Mouse (Mus musculus) embryonic facial prominence, embryonic 13.5 days (tissue): ENCODE data around the gene Wbp11. TPM values are rescaled to one million over a fixed set of nuclear protein-coding genes. Genes with fewer than 3 reads are reported as not detected.
"Not testable (repeated sequence)": the region's sequence is repeated elsewhere in the genome, so short reads cannot be mapped to it uniquely, and the experiment has no call there.

Source experiments
- ATAC-seq: fragments of 200-750 bp; cut with Nextera tagmentation; 2 replicates; pipeline ENCODE4 v1.8.0; 2017; ENCODE audit warnings: low read depth; ENCODE audit not compliant: insufficient number of reproducible peaks, insufficient read depth, low FRiP score, low TSS enrichment
- H3K27ac ChIP-seq: fragments of 300-500 bp; sonication (generic); 2 replicates; pipeline ENCODE4 v1.5.1; 2015; ENCODE audit warnings: moderate library complexity, mild to moderate bottlenecking, inconsistent platforms
- H3K27me3 ChIP-seq: fragments of 300-500 bp; sonication (generic); 2 replicates; pipeline ENCODE4 v1.6.1; 2015; ENCODE audit warnings: mild to moderate bottlenecking, inconsistent platforms
- H3K36me3 ChIP-seq: fragments of 300-500 bp; sonication (generic); 2 replicates; pipeline ENCODE4 v1.6.1; 2015; ENCODE audit warnings: mild to moderate bottlenecking, inconsistent platforms
- H3K4me1 ChIP-seq: fragments of 300-500 bp; sonication (generic); 2 replicates; pipeline ENCODE4 v1.6.1; 2015; ENCODE audit warnings: inconsistent platforms
- H3K4me2 ChIP-seq: fragments of 300-500 bp; sonication (generic); 2 replicates; pipeline ENCODE4 v1.6.1; 2015; ENCODE audit warnings: moderate library complexity, mild to moderate bottlenecking, inconsistent platforms
- H3K4me3 ChIP-seq: fragments of 300-500 bp; sonication (generic); 2 replicates; pipeline ENCODE4 v1.5.1; 2015; ENCODE audit warnings: mild to moderate bottlenecking, inconsistent platforms
- H3K9ac ChIP-seq: fragments of 300-500 bp; sonication (generic); 2 replicates; pipeline ENCODE4 v1.6.1; 2015; ENCODE audit warnings: mild to moderate bottlenecking, inconsistent platforms
- H3K9me3 ChIP-seq: fragments of 300-500 bp; sonication (generic); 2 replicates; pipeline ENCODE4 v1.6.1; 2016; ENCODE audit warnings: inconsistent platforms
- WGBS: fragments of 180-500 bp; shearing (Covaris S2); methylation state at CpG from one replicate; pipeline ENCODE4 v1.1.7; 2015; ENCODE audit warnings: mixed read lengths; 5-methylcytosine and 5-hydroxymethylcytosine counted together
- polyA plus RNA-seq: library from polyadenylated mRNA; unstranded; fragments of >200 nt; fragmentation: Nextera tagmentation; extraction: Ambion mirVana; gene quantifications from 2 replicates; pipeline ENCODE4 v1.2.1, GENCODE M21; 2015

Gene Wbp11
- polyA plus RNA-seq, 1 experiment from 2014 or later, result 110 TPM

DNA sequence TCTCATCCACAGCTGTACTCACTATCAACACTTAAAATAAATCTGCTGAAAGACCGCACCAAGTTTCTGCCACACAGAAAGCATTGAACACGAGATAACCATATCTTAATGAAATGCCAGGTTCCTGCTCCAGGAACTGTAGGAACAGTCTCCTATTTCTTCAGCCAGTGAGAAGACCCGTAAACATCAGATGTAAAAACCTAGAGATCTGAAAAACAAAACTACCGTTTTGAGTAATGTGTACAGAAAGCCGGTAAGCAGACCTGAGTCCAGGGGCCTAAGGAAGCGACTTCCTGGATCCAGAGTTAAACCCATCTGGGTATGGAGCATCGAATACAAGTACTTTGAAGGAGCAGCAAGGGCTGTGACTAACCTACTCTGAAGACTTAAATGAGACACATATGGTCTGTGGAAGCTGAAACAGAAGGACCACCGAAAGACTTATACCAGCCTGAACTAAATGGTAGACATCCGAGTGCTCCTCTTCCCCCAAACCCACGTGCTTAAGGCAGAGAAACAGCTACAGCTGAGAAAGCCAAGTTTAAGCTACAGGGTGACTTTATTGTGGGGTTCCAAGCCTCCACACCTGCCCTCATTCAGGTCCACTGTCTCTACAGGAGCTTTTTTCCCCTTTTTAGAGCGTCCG, 24.8 kb downstream of the Wbp11 start:
- Histone ChIP-seq H3K9me3 (no peaks in the 10 kb centered on the region), H3K27me3 (no peaks in the 10 kb centered on the region), H3K36me3 (no peaks in the 10 kb centered on the region), H3K4me1 (peaks cover 14% of the 10 kb centered on the region), H3K9ac (peak overlapping the region; percentile 99), H3K27ac (peak overlapping the region; percentile 100), H3K4me3 (peak overlapping the region; percentile 75), H3K4me2 (peak overlapping the region; percentile 77)
- 10% methylated on average over 12 of the region's 12 CpGs for WGBS
- ATAC-seq, result peak; percentile 13

DNA sequence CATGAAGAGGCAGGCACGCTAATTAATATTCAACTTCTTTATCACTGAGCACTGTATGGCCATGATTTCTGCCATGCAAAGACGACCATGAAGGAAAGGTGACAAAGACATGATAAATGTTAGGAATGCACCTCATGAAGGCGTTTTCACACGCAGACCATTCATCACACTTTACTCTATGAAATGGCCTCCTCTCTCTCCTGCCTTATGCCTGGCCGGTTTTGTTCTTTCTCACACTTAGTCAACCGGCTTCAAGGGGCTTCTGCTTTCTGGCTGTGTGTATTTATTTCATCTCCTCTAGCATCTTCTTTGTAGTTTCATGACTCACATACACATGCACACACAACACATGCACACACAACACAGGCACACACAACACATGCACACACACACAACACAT, 26.8 kb downstream of the Wbp11 start:
- Histone ChIP-seq H3K27me3 (no peaks in the 10 kb centered on the region), H3K4me3 (no peak overlapping the region), H3K4me1 (peaks cover 8% of the 10 kb centered on the region), H3K9me3 (no peaks in the 10 kb centered on the region), H3K4me2 (no peak overlapping the region), H3K36me3 (no peaks in the 10 kb centered on the region), H3K9ac (no peak overlapping the region), H3K27ac (no peak overlapping the region)
- ATAC-seq, result no peak
- 90% methylated on average over 6 of the region's 6 CpGs for WGBS

DNA sequence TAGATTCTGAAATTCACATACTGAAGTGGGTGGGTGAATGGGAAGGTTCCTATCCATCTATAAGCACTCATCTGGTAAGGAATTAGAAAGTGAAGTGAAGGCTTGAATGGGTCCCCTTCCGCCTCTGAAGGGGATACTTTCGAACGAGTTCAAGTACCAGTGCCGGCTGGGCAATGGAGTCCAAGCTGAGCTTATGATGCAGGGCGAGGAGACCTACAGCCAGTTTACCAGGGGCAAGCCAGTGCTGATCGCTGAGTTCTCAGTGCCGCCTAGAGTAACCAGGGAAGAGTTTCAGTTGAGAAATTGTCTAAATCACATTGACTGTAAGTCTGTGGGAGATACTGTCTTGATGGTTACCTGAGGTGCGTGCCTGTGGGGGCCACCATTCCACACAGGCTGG, 27.3 kb downstream of the Wbp11 start:
- Histone ChIP-seq H3K27me3 (no peaks in the 10 kb centered on the region), H3K9ac (no peak overlapping the region), H3K4me1 (peaks cover 8% of the 10 kb centered on the region), H3K27ac (no peak overlapping the region), H3K4me2 (no peak overlapping the region), H3K36me3 (no peaks in the 10 kb centered on the region), H3K4me3 (no peak overlapping the region), H3K9me3 (no peaks in the 10 kb centered on the region)
- no peak for ATAC-seq
- 89% methylated on average over 8 of the region's 8 CpGs for WGBS

GRCm38 (mm10) chr6:136797874-136798693, 29.9 kb downstream of the Wbp11 start:
- 87% methylated on average over 3 of the region's 3 CpGs for WGBS
- not testable (repeated sequence) for ATAC-seq

GRCm38 (mm10) chr6:136795850-136796249, 32.2 kb downstream of the Wbp11 start:
- WGBS, result 63% methylated on average over 6 of the region's 6 CpGs
- no peaks in the 10 kb centered on the region for H3K9me3 ChIP-seq
- H3K27me3 ChIP-seq, result peaks cover 8% of the 10 kb centered on the region
- no peak overlapping the region for H3K4me2 ChIP-seq
- no peak for ATAC-seq
- H3K4me1 ChIP-seq, result peaks cover 11% of the 10 kb centered on the region
- H3K4me3 ChIP-seq, result no peak overlapping the region
- H3K27ac ChIP-seq, result no peak overlapping the region
- H3K9ac ChIP-seq, result no peak overlapping the region
- no peaks in the 10 kb centered on the region for H3K36me3 ChIP-seq

More at GRCm38 (mm10) chr6:136797874-136798693, 29.9 kb downstream of the Wbp11 start:
- not testable (repeated sequence) for H3K4me3 ChIP-seq, H3K27me3 ChIP-seq, H3K36me3 ChIP-seq, H3K9ac ChIP-seq, H3K9me3 ChIP-seq, H3K27ac ChIP-seq, H3K4me2 ChIP-seq
- peaks cover 12% of the 10 kb centered on the region for H3K4me1 ChIP-seq

GRCm38 (mm10) chr6:136795110-136795509, 32.9 kb downstream of the Wbp11 start:
- Histone ChIP-seq H3K27ac (no peak overlapping the region), H3K36me3 (no peaks in the 10 kb centered on the region), H3K9ac (no peak overlapping the region), H3K9me3 (no peaks in the 10 kb centered on the region), H3K27me3 (peaks cover 8% of the 10 kb centered on the region), H3K4me3 (no peak overlapping the region), H3K4me2 (no peak overlapping the region), H3K4me1 (peaks cover 11% of the 10 kb centered on the region)
- WGBS, result 44% methylated on average over 1 of the region's 1 CpGs
- no peak for ATAC-seq

DNA sequence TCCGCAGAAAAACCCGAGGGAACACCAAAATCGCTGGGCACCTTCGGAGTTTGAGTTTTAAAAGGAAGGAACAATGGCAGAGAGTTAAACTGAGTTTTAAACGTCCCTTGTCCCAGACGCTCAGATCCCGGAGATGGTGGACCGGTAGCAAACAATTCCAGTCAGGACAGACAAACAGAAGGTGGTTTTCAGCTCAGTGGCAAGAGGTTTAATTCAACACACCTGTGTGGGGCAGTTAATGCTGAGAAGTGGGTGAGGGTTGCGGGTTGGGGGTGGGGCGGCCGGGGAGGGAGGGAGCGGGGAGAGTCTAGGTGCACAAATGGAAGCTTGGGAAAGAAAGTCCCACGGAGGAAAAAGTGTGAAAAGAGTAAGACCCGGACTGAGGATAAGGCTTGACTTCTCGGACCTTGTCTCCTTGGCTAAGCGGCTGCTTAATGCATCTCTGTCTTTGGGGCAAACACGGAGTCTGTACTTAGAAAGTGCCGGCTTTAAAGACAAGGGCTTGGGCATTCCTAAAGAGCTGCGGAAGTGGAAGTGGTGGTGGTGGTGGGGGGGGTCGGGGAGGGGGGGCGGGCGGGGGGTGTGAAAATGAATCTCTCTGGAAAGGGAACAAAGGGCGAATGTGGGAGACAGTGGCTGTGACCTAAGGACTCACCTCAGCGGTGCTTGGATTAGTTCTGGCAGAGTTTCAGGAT, 34.1 kb downstream of the Wbp11 start:
- peak overlapping the region; percentile 77 for H3K4me2 ChIP-seq
- peaks cover 8% of the 10 kb centered on the region for H3K27me3 ChIP-seq
- H3K36me3 ChIP-seq, result no peaks in the 10 kb centered on the region
- peak overlapping the region; percentile 41 for H3K4me3 ChIP-seq
- H3K9me3 ChIP-seq, result no peaks in the 10 kb centered on the region
- H3K4me1 ChIP-seq, result peaks cover 11% of the 10 kb centered on the region
- H3K27ac ChIP-seq, result no peak overlapping the region
- H3K9ac ChIP-seq, result 0 out of 2 replicates have a peak overlapping the region, but pooled peaks have one; percentile 54
- peak; percentile 22; the same call in 1 of the 2 replicates for ATAC-seq
- WGBS, result under 1% methylated on average over 24 of the region's 24 CpGs

DNA sequence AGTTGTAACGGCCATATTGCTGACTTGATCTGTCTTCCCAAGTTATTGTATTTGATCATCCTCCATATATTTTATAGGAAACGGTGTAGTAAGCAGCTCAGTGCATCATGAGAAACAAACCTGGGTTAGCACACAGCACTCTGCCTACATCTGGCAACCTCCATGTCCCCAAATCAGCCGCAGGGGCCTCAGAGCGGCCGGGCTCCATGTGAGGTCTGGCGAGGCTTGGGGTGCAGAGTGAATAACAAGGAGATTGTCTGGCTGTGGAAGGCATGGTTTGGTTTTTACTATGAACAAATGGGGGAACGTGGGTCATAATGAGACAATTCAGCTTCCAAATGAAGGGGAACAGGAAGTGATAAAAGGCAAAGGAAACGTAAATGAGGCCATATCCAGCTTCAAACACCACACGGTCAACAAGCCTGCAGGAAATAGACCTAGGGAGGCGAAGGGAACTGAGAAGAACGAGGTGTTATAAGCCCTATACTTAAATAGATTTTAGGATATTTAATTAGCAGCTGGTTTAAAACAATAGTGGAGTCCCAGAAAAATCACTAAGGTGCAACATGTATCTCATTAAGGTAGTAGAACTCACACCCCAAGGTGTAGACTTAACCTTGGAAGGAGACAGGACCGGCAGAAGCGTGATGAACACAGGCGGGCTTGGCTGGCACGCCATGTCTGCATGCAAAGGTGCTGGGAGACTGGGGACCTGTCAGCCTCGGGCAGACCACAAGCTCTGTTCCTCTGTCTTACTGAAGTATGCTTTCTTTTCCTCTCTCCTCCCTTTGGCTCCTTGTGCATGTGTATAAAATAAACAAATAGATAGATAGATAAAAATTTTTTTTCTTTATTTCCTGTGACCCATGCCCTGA, 34.9 kb downstream of the Wbp11 start:
- Histone ChIP-seq H3K36me3 (no peaks in the 10 kb centered on the region), H3K4me3 (peak overlapping the region; percentile 41), H3K9me3 (no peaks in the 10 kb centered on the region), H3K4me2 (peak overlapping the region; percentile 77), H3K27me3 (peaks cover 8% of the 10 kb centered on the region), H3K27ac (no peak overlapping the region), H3K4me1 (peaks cover 11% of the 10 kb centered on the region), H3K9ac (0 out of 2 replicates have a peak overlapping the region, but pooled peaks have one; percentile 54)
- no peak for ATAC-seq
- WGBS, result 22% methylated on average over 16 of the region's 16 CpGs

- peaks cover 11% of the 10 kb centered on the region for H3K4me1 ChIP-seq
- no peaks in the 10 kb centered on the region for H3K36me3 ChIP-seq
- no peak overlapping the region for H3K27ac ChIP-seq
- H3K4me2 ChIP-seq, result no peak overlapping the region
- no peak overlapping the region for H3K9ac ChIP-seq
- 58% methylated on average over 5 of the region's 5 CpGs for WGBS
- H3K27me3 ChIP-seq, result peaks cover 8% of the 10 kb centered on the region
- ATAC-seq, result no peak
- no peak overlapping the region for H3K4me3 ChIP-seq
- no peaks in the 10 kb centered on the region for H3K9me3 ChIP-seq
Observed at GRCm38 (mm10) chr6:136789391-136789971, 38.6 kb downstream of the Wbp11 start.

DNA sequence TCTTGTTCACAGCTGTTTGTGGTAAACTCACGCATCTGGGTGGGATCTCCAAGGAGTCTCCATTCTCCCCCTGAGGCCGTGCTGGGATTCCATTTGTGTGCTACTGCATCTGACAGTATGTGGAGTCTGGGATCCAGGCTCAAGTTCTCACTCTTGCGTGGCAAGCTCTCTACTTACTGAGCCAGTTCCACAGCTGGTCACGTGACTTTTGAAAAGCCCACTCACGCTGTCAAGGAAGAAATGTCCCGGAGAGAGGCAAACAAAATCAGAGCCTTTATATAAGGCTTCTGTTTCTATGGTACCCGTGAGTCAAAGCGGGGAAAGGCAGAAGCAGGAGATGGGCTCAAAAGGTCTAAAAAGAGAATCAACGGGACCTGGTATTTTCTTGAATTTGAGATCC, 45.3 kb downstream of the Wbp11 start:
- H3K9ac ChIP-seq, result no peak overlapping the region
- H3K9me3 ChIP-seq, result no peaks in the 10 kb centered on the region
- no peaks in the 10 kb centered on the region for H3K4me1 ChIP-seq
- no peak overlapping the region for H3K27ac ChIP-seq
- H3K4me2 ChIP-seq, result no peak overlapping the region
- H3K4me3 ChIP-seq, result no peak overlapping the region
- no peaks in the 10 kb centered on the region for H3K27me3 ChIP-seq
- ATAC-seq, result no peak
- H3K36me3 ChIP-seq, result no peaks in the 10 kb centered on the region
- WGBS, result 75% methylated on average over 9 of the region's 9 CpGs

DNA sequence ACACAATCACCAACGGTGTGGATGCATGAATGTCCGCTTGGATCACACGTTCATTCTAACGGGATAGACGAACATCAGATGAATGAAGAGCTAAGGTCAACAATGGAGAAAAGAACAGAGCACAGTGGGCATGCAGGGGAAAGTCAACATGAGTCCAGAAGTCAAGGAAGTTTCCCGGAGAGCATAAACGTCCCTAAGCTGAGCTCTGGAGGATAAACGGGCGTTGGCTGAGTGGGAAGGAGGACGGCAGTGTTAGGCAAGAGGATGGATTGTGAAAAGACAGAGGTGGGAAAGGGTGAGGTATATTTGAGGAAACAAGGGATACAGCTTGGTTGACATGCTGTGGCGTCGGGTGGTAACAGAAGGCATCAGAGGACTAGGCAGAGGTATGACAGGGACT, 45.9 kb downstream of the Wbp11 start:
- H3K9ac ChIP-seq, result no peak overlapping the region
- H3K4me3 ChIP-seq, result no peak overlapping the region
- WGBS, result 88% methylated on average over 12 of the region's 12 CpGs
- no peaks in the 10 kb centered on the region for H3K9me3 ChIP-seq
- no peak overlapping the region for H3K4me2 ChIP-seq
- H3K36me3 ChIP-seq, result no peaks in the 10 kb centered on the region
- H3K27me3 ChIP-seq, result no peaks in the 10 kb centered on the region
- H3K4me1 ChIP-seq, result no peaks in the 10 kb centered on the region
- H3K27ac ChIP-seq, result no peak overlapping the region
- ATAC-seq, result no peak
